Mouse (Mus musculus) T-helper 1 cell (primary cell): ENCODE measurements around the gene Sema3c.

Experiments used
- in situ Hi-C: fragments of 300-600 bp; cut with MboI, MseI; formaldehyde crosslinking; loops from one replicate; pipeline ENCODE4 v1.15.1; 2025; ENCODE audit warnings: high pct_unique_total_duplicates

Sema3c gene

DNA sequence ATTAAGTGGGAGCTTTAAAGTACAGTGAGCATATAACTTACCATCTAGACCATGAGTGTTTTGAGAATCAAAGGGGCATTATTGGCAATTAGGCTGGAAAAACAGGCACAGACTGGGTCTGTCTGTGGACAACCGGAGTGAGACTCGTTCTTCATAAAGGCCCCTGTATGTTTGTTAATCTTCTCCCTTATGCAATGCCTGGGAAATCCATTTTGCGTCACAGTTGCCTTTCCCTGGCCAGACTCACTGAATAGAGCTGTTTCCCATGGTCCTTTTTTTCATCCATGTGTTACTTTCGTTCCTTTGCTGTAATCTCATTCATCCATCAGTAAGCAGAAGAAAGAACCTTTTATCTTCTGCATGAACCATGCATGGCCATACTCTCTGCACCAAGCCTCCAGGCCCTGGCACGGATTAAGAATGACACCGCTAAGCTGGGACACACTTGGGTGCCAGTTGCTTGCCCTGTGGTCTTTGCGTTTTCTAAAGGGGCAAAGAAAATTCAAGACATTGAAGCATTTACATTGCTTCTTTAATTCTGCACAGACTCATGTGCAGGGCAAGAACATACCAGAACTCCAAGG is 73.7 kb downstream of the Sema3c start:
- in situ Hi-C loops: no loop called here

DNA sequence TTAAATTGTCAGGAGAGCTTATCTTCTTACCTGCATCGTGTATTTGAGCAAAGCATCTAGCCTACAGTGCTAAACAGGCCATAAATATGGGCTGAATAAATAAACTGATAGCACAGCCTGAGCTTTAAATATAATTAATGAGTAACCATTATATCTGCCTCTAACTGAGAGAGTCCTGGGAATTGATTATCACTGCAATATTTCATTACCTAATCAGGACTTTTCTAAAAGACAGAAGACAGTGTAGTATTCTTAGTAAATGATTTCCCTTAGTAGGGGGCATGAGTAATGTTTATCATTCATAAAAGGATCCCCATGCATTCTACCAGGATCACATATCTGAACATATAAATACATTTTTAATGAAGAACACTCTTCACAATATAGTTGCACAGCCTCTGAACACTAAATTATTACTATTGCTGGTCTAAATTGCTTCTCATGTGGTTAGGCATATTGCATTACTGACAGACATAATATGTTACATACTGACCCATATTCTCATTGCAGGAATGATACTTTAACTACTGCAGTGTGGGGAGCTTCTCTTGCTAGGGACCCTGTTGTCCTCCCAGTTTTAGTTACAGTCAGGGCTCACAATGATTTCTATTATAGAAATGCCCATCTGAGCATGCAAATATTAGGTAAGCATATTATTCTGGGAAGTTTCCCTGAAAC is 74.9 kb downstream of the Sema3c start:
- in situ Hi-C loops: no loop called here

DNA sequence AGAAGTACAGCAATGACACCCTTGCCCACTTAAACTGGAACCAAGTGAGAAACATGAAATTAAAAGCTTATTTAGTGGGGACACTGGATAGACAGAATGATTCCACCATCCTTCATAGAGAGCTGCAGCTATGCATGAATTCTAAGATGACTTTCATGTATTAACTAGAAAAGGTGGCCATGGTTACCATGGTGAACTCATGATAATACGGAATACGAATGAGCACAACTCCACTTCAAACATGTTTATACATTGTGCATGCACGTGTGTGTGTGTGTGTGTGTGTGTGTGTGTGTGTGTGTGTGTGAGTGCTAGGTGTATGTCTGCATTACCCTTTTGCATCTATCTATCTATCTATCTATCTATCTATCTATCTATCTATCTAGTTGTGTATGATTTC is 87.1 kb downstream of the Sema3c start:
- in situ Hi-C loops: no loop called here

DNA sequence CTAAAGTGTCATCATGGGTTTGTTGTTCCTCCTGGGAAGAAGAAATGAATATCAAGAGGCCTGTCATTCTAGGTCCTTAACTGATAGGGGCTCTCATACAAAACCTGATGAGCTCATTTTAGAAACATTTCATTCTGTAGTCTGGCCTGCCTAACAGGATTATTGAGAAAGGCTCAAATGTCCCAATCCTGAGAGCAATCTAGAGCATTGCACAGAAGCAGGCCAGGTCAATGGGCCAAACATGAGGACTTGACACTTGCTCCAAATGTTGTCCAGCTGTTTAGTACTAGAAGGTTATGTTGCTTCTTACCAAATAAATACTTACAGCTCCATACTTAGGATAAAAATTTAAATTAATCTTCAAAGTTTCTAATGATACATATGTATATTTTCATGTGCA is 97.3 kb downstream of the Sema3c start:
- in situ Hi-C loops: no loop called here

DNA sequence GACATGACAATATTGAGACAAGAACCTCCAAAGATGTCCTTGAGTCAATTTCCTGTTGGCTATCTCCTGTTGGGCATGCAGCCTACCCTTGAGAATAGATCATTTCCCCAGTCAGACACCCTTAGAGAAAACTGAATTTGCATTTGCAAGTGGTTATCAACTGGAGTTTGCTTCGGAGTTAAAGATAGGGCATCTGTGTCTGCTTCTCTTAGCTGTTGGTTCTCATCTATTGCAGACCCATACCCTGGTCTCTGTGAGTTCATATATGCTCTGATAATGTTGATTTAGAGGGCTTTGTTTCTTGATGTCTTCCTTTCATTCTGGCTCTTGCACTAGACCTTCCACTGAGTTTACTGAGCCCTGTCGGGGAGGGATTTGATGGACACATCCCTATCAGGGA is 106.8 kb downstream of the Sema3c start:
- in situ Hi-C loops: no loop called here

DNA sequence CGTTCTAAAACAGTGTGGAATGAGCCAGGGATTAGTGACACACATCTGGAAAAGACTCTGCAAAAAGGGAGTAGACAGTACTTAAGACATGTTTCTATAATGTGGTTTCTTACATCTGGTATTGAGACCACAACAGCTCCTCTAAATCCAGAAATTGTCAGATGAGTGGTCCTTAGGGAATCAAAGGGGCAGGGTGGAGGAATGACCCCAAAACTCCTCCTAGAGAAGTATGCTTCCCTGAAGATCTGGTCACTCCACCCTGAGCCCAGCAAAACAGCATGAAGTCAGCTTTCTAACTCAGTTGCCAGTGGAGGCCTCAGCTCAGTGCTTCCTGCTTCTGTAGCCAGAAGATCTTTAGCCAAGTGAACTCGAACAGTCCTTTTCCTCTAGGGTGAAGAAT is 115.0 kb downstream of the Sema3c start:
- in situ Hi-C loops: no loop called here

DNA sequence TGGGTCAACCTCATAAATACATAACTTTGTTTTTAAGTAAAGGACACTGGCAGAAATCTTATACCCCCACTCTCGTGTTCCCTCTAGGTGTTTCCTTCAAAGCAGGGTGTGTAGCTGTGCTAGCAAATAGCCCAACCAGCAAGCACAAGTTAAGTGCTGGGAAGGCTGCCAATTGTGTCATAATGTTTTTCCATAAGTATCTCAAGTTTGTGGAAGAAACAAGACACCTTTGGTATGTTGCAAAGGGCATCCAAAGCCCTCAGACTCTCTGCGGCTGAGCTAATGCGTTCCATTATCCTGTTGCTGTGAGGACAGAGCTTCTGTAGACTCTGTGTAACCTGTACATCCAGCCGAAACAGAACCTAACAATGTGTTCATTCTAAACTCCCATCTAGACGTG is 115.5 kb downstream of the Sema3c start:
- in situ Hi-C loops: no loop called here

DNA sequence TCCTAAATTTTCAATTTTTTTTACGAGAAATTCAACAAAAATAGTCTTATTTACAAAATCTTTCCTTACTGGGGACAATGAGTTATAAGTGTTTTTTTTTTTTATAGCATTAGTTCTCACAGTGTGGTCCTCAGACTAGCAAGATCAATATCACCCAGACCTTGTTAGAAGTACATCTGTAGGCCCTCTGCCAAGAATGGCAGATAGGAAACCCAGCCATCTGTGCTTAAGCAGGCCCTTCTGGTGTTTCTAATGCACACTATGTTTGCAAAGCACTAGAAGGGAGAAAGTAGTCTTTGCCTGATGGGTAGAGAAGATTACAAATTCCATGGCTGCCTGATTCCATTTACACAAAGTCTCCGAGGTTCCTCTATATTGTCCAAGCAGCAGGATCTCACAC is 121.3 kb downstream of the Sema3c start:
- in situ Hi-C loops: no loop called here

DNA sequence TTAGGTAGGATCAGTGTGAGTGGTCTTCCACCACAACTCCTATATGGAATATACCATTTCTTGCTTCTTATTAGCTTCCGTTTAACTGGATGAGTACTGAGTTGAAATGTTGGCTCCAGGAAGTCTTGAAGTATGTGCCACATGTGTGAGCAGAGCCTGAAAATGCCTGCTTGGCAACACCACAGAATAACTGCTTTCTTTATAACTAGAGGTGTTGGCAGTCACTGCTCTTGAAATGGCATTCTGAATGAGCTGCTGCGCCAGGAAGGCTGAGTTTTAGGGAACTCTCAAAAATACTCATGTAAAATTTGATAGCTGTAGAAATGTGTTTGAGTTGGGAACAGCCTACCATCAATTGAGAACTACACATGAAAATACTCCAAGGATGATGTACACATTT is 124.8 kb downstream of the Sema3c start:
- in situ Hi-C loops: no loop called here

DNA sequence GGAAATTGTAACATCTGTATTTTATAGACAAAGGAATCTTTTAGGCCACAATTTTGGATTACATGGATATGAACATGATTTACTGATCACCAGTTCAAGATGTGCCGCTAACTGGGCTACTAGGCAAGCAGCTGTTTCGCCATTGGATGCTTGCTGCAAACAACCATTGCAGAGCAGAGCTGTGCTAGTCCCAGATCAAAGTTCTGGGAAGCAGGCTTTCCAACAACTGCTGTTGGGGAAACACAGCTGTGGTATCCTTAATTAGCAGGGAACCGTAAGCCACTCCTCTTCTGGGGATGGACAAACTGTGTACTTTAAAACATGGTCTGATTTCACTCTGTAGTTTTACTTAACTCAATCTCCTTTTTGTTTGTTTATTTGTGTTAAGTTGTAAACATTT is 130.1 kb downstream of the Sema3c start:
- in situ Hi-C loops: no loop called here

DNA sequence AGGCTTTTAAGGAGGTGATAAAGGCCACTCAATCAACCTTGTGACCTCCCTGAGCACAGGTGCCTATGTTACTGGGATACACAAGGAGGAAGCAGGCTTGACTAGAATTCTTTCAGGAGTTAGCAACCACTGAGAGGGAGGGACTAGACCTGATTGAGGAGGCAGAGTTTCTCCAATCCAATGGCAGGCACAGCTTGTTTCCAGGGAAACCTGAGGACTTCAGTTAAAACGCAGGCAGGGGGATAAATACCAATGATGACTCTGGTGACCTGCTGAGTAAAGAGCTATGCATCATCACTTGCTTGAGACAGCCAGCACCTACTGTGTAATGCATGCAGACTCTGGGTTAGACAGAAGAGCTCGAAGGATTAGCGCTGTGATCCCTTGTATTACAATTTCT is 133.0 kb downstream of the Sema3c start:
- in situ Hi-C loops: no loop called here

DNA sequence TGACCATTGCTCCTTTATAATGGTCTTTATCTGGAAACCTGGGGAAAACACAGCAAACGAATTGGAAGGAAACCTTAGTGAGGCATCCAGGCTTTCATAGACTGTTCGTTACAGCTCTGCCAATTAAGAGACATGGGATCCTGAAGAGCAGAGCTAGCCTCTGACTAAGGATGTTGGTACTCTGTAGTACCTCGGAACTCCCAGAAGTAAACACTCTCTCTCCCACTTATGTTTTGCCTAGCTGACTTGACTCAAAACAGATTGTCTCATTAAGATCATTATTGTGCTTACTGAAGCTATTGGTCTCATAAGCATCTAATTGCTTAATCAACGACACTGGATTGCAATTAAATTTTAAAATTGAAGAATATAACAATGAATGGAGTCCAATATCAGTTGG is 138.3 kb downstream of the Sema3c start:
- in situ Hi-C loops: no loop called here

DNA sequence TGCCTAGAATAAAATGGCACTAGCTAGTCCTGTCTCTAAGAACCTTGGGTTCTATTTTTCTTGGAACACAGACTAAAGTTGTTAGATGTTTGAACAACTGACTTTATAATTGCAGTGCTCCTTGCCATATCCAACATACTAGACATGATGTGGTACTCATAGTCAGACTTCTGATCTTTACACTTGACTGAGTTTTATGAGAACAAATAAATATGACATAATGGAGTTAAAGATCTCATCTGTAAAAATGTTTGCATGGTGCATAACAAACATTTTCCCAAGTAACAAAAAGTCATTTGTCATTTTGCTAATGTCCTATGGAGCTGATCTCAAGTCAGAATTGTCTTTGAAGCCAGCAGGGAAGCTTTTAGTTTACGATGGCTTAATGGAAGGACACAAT is 141.1 kb downstream of the Sema3c start:
- in situ Hi-C loops: no loop called here

DNA sequence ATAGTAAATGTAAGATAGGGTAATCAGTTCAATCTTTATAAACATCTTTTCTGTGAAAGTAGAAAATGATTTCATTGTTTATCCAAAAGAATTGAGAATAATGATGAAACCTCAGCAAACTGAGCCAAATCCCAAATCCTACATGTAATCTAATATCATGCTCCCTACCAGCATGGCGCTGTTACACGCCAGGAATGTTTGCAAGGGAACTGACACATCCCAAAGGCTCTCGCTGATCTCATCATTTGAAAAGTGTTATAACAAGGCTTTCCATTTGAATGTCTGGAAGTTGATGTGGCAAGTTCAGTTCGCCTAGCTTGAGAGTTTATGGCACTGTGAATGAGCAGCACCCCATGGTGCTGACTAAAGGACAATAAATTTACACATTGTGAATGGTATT is 145.9 kb downstream of the Sema3c start:
- in situ Hi-C loops: no loop called here

DNA sequence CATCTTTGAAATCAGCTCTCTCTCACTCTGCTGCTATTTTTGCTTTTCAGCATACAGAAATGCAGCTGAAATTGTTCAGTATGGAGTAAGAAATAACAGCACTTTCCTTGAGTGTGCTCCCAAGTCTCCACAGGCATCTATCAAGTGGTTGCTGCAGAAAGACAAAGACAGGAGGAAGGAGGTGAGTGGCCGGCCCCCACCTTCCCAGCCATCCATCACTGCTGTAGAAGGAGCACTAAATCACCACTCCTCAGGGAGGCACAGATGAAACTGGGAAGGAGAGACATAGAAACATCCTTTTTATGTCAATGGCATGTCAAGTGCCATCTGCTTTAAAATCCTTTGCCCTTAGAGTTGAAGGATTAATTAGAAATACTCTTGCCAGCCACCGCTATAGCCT is 149.9 kb downstream of the Sema3c start:
- in situ Hi-C loops: no loop called here

DNA sequence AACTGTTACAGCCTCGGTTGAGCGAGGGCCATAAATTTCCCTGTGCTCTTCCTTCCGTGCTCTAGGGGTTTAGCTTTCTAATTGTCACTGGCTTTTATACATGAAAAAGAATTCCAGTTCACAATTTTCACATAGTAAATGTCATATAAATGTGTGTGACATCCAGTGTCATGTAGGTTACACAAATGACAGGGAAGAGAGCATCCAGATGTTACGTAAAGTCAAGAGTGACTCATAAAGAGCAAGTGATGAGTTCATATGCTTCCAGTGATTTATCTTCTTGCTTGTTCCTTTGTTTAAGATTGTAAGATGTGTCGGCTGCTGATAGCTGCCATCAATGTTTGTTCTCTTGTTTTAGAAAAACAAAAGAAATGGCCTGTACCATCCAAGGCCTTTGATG is 154.0 kb downstream of the Sema3c start:
- in situ Hi-C loops: no loop called here

DNA sequence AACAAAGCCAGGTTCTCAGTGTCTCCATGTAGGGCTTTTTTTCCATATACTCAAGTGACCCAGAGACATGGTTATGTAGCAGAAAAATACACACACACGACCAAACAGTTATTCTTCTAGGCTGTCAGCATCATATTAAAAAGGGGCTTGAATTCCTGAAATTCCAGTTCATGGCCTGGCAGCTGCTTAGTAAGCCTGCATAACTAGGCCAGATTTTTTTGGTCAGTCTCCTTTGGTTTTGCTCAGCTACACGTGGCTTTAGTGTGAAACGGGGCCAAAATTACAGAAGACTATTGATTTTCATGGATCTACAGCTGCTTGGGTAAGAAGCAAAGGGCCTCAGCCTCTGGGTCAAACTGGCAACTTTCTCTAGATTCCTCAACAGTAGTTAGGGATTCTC is 165.7 kb downstream of the Sema3c start:
- in situ Hi-C loops: no loop called here

DNA sequence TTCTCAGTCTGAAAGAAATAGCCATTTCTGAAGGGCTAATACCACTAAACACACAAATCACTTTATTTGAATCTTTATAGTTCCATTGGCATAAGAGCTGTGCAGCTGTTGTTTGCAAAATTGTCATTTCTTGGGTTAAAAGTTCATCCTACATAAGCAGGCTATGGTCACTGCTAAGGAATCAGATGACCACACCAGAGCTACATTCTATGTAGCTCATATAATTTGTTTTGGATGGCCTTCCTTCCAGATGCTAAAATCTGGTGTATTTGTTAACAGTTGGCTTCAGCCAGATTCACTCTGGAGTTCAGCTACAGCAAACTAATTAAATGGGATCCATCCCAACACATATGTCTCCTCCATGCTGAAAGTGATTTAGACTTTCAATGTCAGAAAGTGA is 172.4 kb downstream of the Sema3c start:
- in situ Hi-C loops: no loop called here

DNA sequence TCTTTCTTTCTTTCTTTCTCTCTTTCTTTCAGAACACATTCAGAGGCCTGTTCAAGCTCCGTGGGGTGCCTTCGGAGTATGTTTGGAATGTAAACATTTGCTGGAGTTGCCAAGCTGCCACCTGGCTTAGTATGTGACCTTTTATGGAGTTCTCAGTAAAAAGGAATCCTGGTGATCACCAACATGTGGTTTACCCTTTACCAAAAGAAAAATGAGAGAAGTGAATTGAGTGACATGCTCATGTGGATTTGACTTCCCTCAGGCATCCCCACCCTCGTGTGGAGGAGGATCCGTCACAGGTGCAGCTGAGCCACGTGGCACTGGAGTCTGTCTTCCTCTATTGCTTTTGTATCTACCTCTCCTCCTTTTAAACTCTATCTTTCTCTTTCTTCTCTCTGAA is 173.1 kb downstream of the Sema3c start:
- in situ Hi-C loops: no loop called here

DNA sequence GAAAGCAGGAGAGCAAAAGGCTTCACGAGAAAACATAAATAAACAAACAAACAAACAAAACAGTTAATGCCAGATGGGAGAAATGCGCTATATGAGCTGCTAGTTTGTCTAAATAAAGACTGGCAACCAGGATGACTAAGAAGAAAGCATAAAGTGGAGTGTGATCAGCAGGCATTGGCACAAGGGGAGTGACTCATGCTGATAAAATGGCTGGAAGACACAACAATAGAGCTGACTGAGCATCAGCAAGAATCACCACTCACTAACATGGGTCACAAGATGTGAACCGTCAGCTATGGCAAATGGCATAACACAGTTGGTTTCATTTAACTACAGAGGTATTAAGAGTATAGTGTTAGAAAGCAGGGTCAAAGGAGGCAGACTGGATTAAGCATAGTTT is 174.2 kb downstream of the Sema3c start:
- in situ Hi-C loops: no loop called here

DNA sequence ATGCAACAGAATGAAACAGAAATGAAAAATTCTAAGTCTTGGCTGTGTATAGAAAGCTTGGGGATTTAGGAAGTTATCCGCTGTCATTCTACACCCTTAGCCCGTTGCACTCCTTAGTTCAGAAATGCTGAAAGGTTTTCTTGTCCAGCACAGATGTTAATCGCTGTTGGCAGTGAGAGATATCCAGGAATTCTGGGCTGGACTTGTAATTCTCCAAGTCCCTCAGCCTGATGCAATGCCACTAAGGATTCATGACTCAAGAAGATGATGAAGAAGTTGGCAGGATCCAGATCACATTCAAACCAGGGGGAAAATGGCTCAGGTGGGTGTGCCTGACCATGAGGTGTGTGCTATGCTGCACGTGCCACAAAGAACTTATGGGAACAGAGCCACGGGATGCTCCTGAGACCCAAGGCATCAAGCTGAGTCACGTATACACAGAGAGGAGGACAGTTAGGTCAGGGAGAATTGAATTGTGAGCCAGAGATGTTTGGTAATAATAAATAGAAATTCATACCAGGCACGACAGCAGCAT is 179.5 kb downstream of the Sema3c start:
- in situ Hi-C loops: loop anchor here (25.0 kb wide), 1 partner anchor 816 kb away; no protein-coding TSS in a partner anchor

DNA sequence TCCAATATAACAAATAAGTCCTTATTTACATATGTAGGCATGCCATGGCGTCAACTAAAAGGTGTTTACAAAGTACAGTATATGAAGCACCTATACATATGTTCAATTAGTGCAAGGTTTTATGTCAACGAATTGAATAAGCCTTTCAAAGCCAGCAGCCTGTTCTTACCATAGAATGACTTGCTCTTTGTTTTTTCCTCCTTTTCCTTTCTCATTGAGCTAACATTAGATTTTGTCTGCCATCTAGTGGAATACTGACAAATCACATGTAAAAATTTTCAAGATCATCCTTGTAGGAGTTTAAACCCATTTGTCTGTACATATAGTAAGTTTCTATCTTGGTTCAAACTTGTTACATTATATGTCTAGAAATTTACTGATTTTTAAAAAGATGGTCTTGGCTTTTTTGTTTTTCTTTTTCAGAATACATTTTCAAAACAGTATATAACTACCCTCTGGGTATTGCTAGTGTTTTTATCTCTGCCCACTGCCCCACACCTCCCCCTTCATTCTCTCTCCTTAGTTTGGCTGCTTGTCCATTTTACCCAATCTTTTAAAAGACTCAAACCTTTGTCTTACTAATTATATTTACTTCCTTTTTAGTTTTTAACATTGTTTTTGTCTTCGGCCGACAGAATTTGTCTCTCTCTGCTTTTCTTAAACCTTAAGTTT is 192.1 kb downstream of the Sema3c start:
- in situ Hi-C loops: loop anchor here (25.0 kb wide), 1 partner anchor 829 kb away; no protein-coding TSS in a partner anchor

DNA sequence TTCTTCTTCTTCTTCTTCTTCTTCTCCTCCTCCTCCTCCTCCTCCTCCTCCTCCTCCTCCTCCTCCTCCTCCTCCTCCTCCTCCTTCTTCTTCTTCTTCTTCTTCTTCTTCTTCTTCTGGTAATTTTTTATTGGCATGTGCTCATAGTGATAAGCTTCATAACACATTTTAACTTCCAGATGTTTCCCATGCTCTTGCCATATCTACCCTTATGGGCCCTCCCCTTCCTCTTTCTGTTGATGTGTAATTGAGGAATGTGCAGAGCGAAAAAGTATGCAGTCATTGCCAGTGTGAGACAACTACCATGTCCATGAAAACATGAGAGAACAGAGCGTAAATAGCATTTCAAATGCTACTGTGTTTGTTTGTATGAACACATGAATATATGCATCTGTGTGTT is 196.2 kb downstream of the Sema3c start:
- in situ Hi-C loops: loop anchor here (25.0 kb wide), 1 partner anchor 833 kb away; no protein-coding TSS in a partner anchor
